Mouse (Mus musculus): ENCODE measurements around the gene Crygn.
"Not testable (repeated sequence)": the region's sequence is repeated elsewhere in the genome, so short reads cannot be mapped to it uniquely, and the experiment has no call there.

Gene Crygn

GRCm38 (mm10) chr5:24757816-24758215, at the start of gene Crygn:
Gene Crygn, minus strand, starts transcription at chr5:24758008.
- no peak for DNase-seq (ENCODE audit: low read depth, low spot score)

DNA sequence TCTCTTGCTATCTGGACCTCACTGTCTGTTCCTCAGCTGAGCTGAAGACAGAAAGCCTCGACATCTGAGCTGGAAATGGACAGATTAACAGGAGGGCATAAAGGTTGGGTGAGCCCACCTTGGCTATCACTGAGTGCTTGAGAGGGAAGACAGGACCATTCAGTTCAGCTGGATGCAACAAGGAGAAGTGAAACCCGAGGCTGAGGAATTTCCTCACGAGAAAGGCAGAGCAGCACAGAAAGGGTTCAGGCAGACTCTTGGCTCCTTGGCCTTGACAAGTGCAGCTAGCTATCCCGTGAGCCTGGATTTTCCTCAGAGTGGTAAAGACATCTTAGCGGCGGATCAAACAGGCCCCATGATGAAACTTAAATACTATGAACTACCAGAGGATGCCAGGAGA, 47.4 kb upstream of the Crygn start:
- no peak for DNase-seq (ENCODE audit: low read depth, low spot score)

DNA sequence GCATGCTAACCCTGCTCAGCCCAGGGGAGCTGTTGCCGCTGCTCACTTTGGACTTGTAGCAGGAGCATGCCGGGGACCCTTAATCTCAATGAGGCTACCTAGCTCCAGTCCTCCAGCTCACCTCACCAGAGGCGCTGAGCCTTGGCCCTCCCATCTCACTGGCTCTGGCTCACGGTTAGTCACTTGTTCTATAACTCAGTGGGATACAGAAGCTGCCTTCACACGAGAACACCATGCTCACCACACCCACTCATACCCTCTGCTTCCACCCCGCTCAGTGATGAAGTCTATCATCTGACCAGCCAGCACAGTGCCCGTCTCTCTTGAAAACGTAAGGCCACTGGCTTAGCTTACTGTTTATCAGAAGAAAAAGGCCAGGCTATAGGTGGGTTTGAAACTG, 46.9 kb upstream of the Crygn start:
- DNase-seq (ENCODE audit: low read depth, low spot score) = no peak

DNA sequence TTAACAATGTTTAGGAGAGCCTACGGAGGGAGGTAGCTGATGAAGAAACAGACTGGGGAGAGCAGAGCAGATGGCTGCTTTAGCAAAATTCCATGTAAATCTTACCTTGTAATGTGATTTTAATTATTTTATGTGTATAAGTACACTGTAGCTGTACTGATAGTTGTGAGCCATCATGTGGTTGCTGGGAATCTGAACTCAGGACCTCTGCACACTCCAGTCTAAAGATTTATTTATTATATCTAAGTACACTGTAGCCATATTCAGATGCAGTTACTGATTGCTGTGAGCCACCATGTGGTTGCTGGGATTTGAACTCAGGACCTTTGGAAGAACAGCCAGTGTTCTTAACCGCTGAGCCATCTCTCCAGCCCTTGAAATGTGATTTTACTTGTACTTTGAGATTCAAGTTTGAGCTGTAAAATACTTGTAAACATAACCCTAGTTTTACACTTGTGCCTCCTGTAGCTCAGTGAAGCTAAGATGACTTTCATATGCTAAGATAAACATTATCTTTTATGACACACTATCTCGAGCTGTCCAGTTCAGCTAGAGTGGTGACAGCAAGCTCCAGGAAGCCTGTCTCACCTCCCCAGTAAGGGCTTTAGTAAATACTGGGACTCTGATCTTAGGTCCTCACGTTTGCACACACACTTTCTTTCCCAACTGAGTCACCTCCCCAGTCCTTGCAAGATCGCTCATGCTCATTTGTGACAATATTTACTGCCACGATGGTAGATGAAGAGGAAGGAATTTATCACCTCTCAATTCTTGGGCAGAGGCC, 44.2 kb upstream of the Crygn start:
- DNase-seq (ENCODE audit: low read depth, low spot score) = no peak

GRCm38 (mm10) chr5:24800416-24800815, 42.6 kb upstream of the Crygn start:
- DNase-seq (ENCODE audit: low read depth, low spot score) = no peak

- no peak for DNase-seq (ENCODE audit: low read depth, low spot score)
Measured at GRCm38 (mm10) chr5:24798639-24799038, 40.8 kb upstream of the Crygn start.

GRCm38 (mm10) chr5:24797858-24798257, 40.0 kb upstream of the Crygn start:
- DNase-seq (ENCODE audit: low read depth, low spot score) = no peak

DNA sequence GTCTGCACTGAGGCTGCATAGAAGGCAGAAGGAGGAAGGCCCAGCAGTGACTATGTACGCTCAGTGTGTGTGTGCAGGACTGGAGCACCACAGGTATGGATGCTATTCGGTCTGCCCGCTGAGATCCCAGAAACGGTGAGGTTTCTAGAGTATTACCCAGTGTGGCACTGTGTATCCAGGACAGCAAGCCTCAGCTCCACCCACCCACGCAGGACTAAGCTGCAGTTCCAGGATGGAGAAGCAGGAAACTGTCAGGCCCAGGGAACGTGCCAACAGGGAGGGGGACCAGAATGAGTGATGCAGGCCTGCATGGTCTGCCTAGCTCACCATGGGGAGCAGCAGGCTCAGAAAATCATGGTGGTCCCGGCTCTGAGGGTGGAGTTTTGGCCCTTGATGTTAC, 35.2 kb upstream of the Crygn start:
- DNase-seq (ENCODE audit: low read depth, low spot score) = no peak

DNA sequence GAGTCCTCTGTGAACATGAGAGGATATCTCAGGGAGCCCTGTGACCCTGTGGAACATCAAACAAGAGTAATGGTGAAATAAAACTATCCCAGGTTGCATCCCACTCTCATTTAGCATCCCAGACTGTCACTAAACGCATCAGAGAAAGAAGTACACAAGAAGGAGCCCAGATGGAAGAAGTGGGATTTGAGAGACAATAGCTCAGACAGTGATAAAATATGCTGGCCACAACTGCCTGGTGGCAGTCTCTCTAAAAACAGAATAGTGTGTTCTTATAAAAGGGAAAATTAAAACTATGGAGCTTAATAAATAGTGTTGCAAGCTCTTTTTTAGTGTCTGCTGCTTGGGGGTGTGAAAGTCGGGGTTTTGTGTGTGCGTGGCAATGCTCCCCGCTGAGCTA, 25.1 kb upstream of the Crygn start:
- DNase-seq (ENCODE audit: low read depth, low spot score) = no peak

DNA sequence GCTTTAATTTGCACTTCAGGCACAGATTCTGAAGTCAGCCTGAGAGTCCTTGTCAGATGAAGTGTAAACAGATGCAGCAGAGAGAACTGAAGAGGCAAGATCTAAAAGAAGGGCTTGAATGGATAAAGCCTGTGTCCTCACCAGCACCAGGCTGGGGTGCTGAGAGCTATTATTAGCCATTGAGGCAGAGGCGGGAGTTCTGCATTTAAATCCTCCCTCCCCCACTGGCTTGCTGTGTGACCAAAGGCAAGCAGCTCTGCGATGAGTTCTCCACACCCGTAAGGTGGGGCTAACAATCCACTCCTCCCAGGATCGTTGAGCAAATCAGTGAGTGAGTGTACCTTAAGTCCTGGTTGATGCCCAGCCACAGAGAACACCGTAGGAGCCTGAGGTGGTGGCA, 23.2 kb upstream of the Crygn start:
- DNase-seq (ENCODE audit: low read depth, low spot score) = no peak

DNA sequence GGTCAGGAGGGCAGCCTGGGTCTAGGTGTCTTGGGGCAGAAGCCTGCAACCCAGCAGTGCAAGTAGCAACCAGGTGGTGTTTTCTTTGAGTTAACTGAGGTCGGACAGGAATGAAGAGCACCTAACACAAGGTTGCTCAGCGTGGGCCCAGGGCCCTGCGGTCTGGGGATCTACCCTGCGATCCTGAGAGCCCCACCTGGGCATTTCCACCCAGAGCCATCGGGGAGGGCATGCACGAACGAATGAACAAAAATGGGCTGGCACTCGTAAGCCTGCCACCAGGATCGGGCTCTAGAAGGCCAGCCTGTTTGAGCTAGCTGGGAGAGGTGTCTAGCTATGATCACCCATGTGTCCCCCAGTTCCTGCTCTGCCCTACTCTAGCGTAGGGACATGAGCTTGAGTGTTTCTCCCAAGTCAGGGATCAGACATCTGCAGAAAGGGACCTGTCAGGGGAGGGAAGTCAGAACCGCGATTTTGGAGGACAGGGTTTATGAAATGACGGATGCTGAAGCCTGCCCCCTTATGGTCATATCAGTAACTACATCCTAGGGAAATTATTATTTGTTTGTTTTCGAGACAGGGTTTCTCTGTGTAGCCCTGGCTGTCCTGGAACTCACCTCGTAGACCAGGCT, 22.2 kb upstream of the Crygn start:
- DNase-seq (ENCODE audit: low read depth, low spot score) = peak; percentile 25

DNA sequence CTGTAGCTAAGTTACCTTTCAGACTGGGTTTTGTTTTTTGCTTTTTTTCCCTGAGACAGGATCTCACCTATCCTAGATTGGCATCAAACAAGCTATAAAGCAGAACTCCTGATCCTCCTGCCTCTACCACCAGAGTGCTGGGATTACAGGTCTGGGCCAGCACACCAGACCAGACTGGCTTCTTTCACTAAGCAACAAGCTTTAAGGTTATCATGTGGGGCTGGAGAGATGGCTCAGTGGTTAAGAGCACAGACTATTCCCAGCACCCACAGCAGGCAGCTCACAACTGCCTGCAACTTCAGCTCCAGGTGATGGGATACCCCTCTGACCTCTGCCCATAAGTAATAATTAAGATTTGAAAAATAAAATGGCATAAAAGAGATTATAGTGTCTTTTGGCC, 21.5 kb upstream of the Crygn start:
- DNase-seq (ENCODE audit: low read depth, low spot score) = no peak

GRCm38 (mm10) chr5:24778843-24779140, 21.0 kb upstream of the Crygn start:
- DNase-seq (ENCODE audit: low read depth, low spot score) = no peak

GRCm38 (mm10) chr5:24778082-24778842, 20.5 kb upstream of the Crygn start:
- no peak for DNase-seq (ENCODE audit: low read depth, low spot score)

DNA sequence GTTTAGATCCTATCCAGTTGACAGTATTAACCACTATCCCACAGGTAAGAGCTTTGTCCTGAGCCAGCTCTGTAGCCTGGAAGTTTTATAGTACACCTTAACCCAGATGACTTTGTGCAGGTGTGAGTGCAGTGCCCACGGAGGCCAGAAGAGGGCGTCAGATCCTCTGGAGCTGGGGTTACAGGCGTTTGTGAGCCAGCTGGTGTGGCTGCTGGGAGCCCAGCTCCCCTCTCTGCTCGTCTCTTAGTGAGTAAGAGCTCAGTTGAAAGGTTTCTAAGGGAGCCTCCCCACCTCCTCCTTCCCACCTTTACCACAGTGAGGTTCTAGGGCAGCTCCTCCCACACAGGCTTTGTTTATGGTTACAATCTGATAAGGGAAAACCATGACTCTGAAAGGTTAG, 18.9 kb upstream of the Crygn start:
- no peak for DNase-seq (ENCODE audit: low read depth, low spot score)

- not testable (repeated sequence) for DNase-seq (ENCODE audit: low read depth, low spot score)
Measured at GRCm38 (mm10) chr5:24774549-24774948, 16.7 kb upstream of the Crygn start.

GRCm38 (mm10) chr5:24756931-24757330, 877 bp downstream of the Crygn start:
- no peak for DNase-seq (ENCODE audit: low read depth, low spot score)

DNA sequence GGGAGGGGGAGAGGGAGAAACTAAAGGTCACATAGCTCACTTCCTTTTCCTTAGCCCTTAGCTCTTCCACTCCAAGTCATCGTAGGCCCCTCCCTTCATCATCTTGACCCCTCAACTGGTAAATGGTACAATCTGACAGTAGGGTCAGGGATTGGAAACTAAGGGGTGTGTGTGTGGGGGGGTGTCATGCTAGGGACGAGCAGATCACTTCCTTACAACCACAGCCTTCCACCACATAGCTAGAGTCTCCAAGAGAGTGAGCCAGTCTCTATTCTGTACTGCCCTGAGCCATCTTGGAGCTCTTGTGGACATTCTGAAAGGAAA, 5.7 kb downstream of the Crygn start:
- DNase-seq (ENCODE audit: low read depth, low spot score) = no peak

GRCm38 (mm10) chr5:24751305-24752174, 6.3 kb downstream of the Crygn start:
- DNase-seq (ENCODE audit: low read depth, low spot score) = no peak

GRCm38 (mm10) chr5:24750321-24751304, 7.2 kb downstream of the Crygn start:
- peak; percentile 64 for DNase-seq (ENCODE audit: low read depth, low spot score)

DNA sequence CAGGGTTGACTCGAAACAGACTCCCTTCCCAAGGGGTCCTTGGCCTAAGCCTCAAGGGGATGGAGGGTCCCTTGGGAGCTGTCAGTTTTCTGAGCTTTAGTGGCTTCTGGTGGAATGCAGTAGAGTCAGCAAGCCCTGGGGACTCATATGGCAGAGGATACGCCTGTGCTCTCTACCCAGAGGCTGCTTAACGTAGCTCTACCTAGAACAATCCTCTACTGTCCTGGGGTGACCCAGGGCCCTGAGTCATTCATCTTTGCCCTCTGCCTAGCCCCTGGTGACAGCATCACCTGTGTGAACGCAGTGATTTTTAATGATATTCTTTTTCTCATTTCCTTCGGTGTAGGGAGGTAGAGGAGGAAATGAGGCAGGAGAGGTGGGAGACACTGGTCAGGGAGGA, 8.1 kb downstream of the Crygn start:
- DNase-seq (ENCODE audit: low read depth, low spot score) = no peak
